In genomic region chr5:121326079-121326805, GRCm38 (mm10) we compare ENCODE assay signal across 30 mouse cellular contexts. TPM values are rescaled to one million over a fixed set of nuclear protein-coding genes. Genes with fewer than 3 reads are reported as not detected.
DNase-seq lines count a peak whose midpoint lies in the region; ATAC-seq and TF ChIP-seq lines count a peak whose summit lies in the region.
"Had no signal": no experiment of that assay in that cellular context is flagged by ENCODE, and none has a peak within 500 bp of the region (broad histone marks: within the 10 kb centered on the region; RNA-seq: fewer than 3 reads in every experiment).

No protein-coding gene starts in this region.

- TF ChIP-seq POLR2A in brain, embryonic 14.5 days (IDR thresholded peaks at IDR 0.05; ENCODE audit: borderline replicate concordance, extremely low read depth, insufficient read depth, insufficient read length, poor library complexity, severe bottlenecking): no peak
- no peak for TF ChIP-seq POLR2A in cerebellum, adult 2 months (IDR thresholded peaks at IDR 0.05; ENCODE audit: borderline replicate concordance, insufficient read depth, low read length)

- no peak overlapping the region for H3K4me2 ChIP-seq in forebrain, embryonic 16.5 days (ENCODE audit: low read length)
- no peak overlapping the region for H3K4me2 ChIP-seq in forebrain, embryonic 13.5 days
- H3K4me2 ChIP-seq: embryonic facial prominence, embryonic 15.5 days; heart, embryonic 11.5 days; hindbrain, embryonic 12.5 days; intestine, embryonic 15.5 days; limb, embryonic 13.5 days; liver, embryonic 11.5 days; lung, embryonic 15.5 days; midbrain, embryonic 12.5 days; neural tube, embryonic 15.5 days had no signal

- H3K9ac ChIP-seq in forebrain, embryonic 16.5 days (replicated peaks; ENCODE audit: low read depth, low read length): no peak overlapping the region
- H3K9ac ChIP-seq in forebrain, embryonic 13.5 days: no peak overlapping the region
- H3K9ac ChIP-seq: embryonic facial prominence, embryonic 15.5 days; hindbrain, embryonic 12.5 days; intestine, embryonic 15.5 days; limb, embryonic 13.5 days; lung, embryonic 15.5 days; midbrain, embryonic 12.5 days; neural tube, embryonic 15.5 days had no signal

- H3K27me3 ChIP-seq in forebrain, embryonic 16.5 days (replicated peaks; ENCODE audit: control insufficient read depth, insufficient read depth, low read length): no peaks in the 10 kb centered on the region
- no peaks in the 10 kb centered on the region for H3K27me3 ChIP-seq in forebrain, embryonic 13.5 days
- H3K27me3 ChIP-seq in cerebellum, adult 2 months (ENCODE audit: control insufficient read depth, insufficient read depth, low read length): no peaks in the 10 kb centered on the region
- H3K27me3 ChIP-seq: embryonic facial prominence, embryonic 15.5 days; hindbrain, embryonic 12.5 days; intestine, embryonic 15.5 days; limb, embryonic 13.5 days; lung, embryonic 15.5 days; midbrain, embryonic 12.5 days; neural tube, embryonic 15.5 days had no signal

- 76% methylated on average over 14 of the region's 14 CpGs for WGBS in forebrain, embryonic 16.5 days
- WGBS in forebrain, embryonic 13.5 days: 87% methylated on average over 14 of the region's 14 CpGs
- 73% methylated on average over 14 of the region's 14 CpGs for WGBS in cerebellum, adult 2 months

- ATAC-seq in forebrain, embryonic 16.5 days: peak; percentile 55
- no peak for ATAC-seq in forebrain, embryonic 13.5 days
- ATAC-seq in megakaryocyte, adult 5-6 weeks (ENCODE audit: poor library complexity, severe bottlenecking): no peak
- ATAC-seq: CD4-positive, CD25-positive, alpha-beta regulatory T cell, adult 4 months; hindbrain, postnatal 0 days; intestine, embryonic 15.5 days had no signal

- H3K4me1 ChIP-seq in forebrain, embryonic 16.5 days (replicated peaks; ENCODE audit: control insufficient read depth, insufficient read depth, low read length): no peaks in the 10 kb centered on the region
- no peaks in the 10 kb centered on the region for H3K4me1 ChIP-seq in forebrain, embryonic 13.5 days
- peaks cover 8% of the 10 kb centered on the region; the same call in 1 of the 2 replicates for H3K4me1 ChIP-seq in cerebellum, adult 2 months (ENCODE audit: control insufficient read depth, insufficient read depth, low read length)
- H3K4me1 ChIP-seq: embryonic facial prominence, embryonic 10.5 days; embryonic facial prominence, embryonic 15.5 days; hindbrain, embryonic 12.5 days; intestine, embryonic 15.5 days; limb, embryonic 13.5 days; lung, embryonic 15.5 days; midbrain, embryonic 12.5 days; neural tube, embryonic 15.5 days had no signal

- H3K4me3 ChIP-seq in forebrain, embryonic 16.5 days (replicated peaks; ENCODE audit: low read length): no peak overlapping the region
- no peak overlapping the region for H3K4me3 ChIP-seq in forebrain, embryonic 13.5 days
- H3K4me3 ChIP-seq in cerebellum, adult 2 months (replicated peaks; ENCODE audit: insufficient read depth, low read depth, low read length): no peak overlapping the region
- H3K4me3 ChIP-seq: embryonic facial prominence, embryonic 10.5 days; embryonic facial prominence, embryonic 15.5 days; hindbrain, embryonic 12.5 days; intestine, embryonic 15.5 days; limb, embryonic 13.5 days; lung, embryonic 15.5 days; midbrain, embryonic 12.5 days; neural tube, embryonic 15.5 days had no signal

- H3K27ac ChIP-seq in forebrain, embryonic 16.5 days (ENCODE audit: low read length): no peak overlapping the region
- no peak overlapping the region for H3K27ac ChIP-seq in forebrain, embryonic 13.5 days
- H3K27ac ChIP-seq in cerebellum, adult 2 months (ENCODE audit: insufficient read depth, low read length): no peak overlapping the region
- H3K27ac ChIP-seq: embryonic facial prominence, embryonic 10.5 days; embryonic facial prominence, embryonic 15.5 days; hindbrain, embryonic 12.5 days; hindbrain, postnatal 0 days; intestine, embryonic 15.5 days; limb, embryonic 13.5 days; lung, embryonic 15.5 days; midbrain, embryonic 12.5 days; neural tube, embryonic 15.5 days had no signal

- no peaks in the 10 kb centered on the region for H3K9me3 ChIP-seq in forebrain, embryonic 16.5 days (ENCODE audit: control insufficient read depth, low read length)
- H3K9me3 ChIP-seq in forebrain, embryonic 13.5 days (replicated peaks): no peaks in the 10 kb centered on the region
- H3K9me3 ChIP-seq: embryonic facial prominence, embryonic 10.5 days; embryonic facial prominence, embryonic 15.5 days; hindbrain, embryonic 12.5 days; intestine, embryonic 15.5 days; limb, embryonic 13.5 days; lung, embryonic 15.5 days; midbrain, embryonic 12.5 days; neural tube, embryonic 15.5 days had no signal

- DNase-seq in R1 (ENCODE audit: low read depth, low spot score): peak; percentile 86
- DNase-seq in brain, embryonic 14.5 days (ENCODE audit: low read depth): peak; percentile 39
- peak; percentile 3 for DNase-seq in retina, embryonic 14.5 days (ENCODE audit: low spot score)
- no peak for DNase-seq in cerebellum, adult 2 months
- DNase-seq: adrenal gland, postnatal 10 days; cerebellum, adult 11-12 months; cerebellum, postnatal 25 days; gastrocnemius, postnatal 25 days; heart, adult 18-20 months; heart, postnatal 36 days; kidney, adult 2 months; kidney, postnatal 36 days; right cerebral cortex, adult 18-20 months; spleen, adult 18-20 months; thymus, adult 2 months had no signal

- no peak for TF ChIP-seq CTCF in brain, embryonic 14.5 days (IDR thresholded peaks at IDR 0.05; ENCODE audit: borderline replicate concordance, extremely low read depth, insufficient read depth, insufficient read length)
- no peak for TF ChIP-seq CTCF in cerebellum, adult 2 months (IDR thresholded peaks at IDR 0.05; ENCODE audit: borderline replicate concordance, insufficient read depth, low read depth, low read length)

- peaks cover 62% of the 10 kb centered on the region for H3K36me3 ChIP-seq in forebrain, embryonic 16.5 days (ENCODE audit: control insufficient read depth, insufficient read depth)
- H3K36me3 ChIP-seq in forebrain, embryonic 13.5 days (ENCODE audit: poor library complexity, severe bottlenecking): peaks cover 88% of the 10 kb centered on the region

RNA-seq across cellular contexts. Expression of gene Trafd1, which starts 59.2 kb away (rescaled TPM):
- 146 and 149 TPM in 2 replicates for polyA plus RNA-seq in forebrain, embryonic 16.5 days (2015; fragmentation: Nextera tagmentation; extraction: Ambion mirVana)
- 111 and 117 TPM in 2 replicates for polyA plus RNA-seq in forebrain, embryonic 13.5 days (2015; fragmentation: Nextera tagmentation; extraction: Ambion mirVana)
- 157 and 195 TPM in 2 replicates for polyA plus RNA-seq in brain, embryonic 14.5 days (2012; rRNA removed)
- 77.9 and 78.1 TPM in 2 replicates for total RNA-seq in megakaryocyte, adult 5-6 weeks (2015)
- 92.5 and 94.1 TPM in 2 replicates for total RNA-seq in megakaryocyte, adult 5-6 weeks (2017)
- polyA plus RNA-seq in cerebellum, adult 2 months (2012; rRNA removed): 109 and 120 TPM in 2 replicates

Comparison
In these comparisons a context has a peak if more than half of its experiments do, and no peak if none do; other contexts are left out.
1. DNase-seq: peak in R1 (single experiment), brain, embryonic 14.5 days (single experiment) and retina, embryonic 14.5 days (single experiment); none in cerebellum, adult 2 months (0 of 2).